Mouse (Mus musculus) retina, embryonic 14.5 days (tissue): Measurements from ENCODE around the gene Elmsan1.
"Not testable (repeated sequence)": the region's sequence is repeated elsewhere in the genome, so short reads cannot be mapped to it uniquely, and the experiment has no call there.

Experiments
- DNase-seq: peaks from one replicate; pipeline ENCODE4 v3.0.0-alpha.2; 2015; ENCODE audit warnings: low spot score

The Elmsan1 gene

DNA sequence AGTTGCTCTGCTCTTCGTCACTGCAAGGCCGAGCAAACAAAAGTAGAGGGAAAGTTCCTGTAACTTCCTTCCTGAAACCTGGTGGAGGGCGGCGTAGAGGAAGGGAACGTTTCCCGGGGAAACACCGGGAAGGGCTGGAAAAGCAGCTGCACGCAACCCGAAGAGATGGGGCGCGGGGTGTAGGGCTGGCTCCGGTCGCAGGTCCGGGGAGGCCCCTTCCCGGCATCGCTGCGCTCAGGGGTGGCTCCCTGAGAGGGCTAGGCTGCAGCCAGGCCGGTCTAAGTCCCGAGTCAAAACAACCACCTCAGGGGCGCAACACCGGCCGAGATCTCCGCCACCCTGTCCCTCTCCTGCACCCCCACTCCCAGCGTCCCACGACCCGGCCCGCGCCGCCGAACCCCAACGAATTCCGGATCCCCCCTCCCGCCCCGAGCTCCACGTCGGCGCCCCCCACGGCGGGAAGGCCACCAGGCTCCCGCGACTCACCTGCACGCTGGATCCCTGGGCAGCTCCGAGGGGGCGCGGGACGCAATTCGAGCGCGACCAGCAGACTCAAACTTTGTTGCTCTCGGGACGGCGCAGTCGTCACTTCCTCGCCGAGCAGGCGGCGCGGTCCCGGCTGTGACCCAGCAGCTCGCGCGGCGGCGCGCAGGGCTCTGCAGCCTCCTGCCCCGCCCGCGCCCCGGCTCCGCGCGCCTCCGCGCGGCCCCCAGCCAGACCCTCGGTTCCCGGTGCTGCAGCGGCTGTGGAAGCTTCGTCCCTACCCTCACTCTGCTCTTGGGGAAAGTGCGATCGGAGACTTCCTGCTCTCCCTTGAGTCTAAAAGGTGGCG, at the start of gene Elmsan1:
Gene Elmsan1, minus strand, starts transcription at position 593 of the 832 bp plus-strand sequence.
- peak; percentile 78 for DNase-seq

GRCm38 (mm10) chr12:84267264-84267663, 48.6 kb upstream of the Elmsan1 start:
- no peak for DNase-seq

- peak; percentile 21 for DNase-seq
Observed at GRCm38 (mm10) chr12:84260363-84260762, 41.7 kb upstream of the Elmsan1 start.

GRCm38 (mm10) chr12:84254886-84255285, 36.2 kb upstream of the Elmsan1 start:
- DNase-seq = no peak

DNA sequence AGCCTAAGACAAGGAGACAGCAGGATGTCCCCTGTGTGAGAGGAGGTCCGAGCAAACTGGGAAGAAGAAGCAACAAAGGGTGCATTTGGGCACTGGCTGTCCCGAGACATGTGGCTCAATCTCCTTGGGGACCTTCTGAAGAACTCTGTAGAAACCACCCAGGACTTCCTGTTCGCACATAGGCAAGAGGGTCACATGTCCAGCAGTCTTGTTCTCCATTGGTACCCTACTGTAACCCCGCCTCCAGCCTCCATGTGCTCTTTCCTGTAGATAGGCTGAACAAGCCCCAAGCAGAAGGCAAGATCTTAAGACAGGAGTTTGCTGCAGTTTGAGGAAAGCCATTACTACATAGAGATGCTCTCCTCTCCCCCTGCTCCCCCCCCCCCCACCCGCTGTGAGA, 34.1 kb upstream of the Elmsan1 start:
- no peak for DNase-seq

DNA sequence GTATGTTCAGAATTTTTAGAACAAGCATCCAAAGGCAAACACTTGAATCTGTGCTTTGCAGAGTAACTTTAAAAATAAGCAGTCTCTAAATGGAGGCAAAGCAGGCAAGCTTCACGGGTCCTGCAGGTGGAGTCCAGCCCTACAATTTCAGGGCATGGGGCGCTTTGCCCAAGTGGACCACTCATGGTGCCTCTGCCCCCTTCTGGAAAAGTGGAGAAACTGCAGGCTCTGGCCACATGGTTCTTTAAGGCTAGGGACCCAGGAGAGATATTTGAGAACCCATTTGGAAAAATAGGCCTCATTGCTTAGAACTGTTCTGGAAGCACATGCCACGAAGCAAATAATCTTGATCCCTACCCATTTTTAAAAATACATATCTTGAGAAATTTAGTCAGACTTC, 30.5 kb upstream of the Elmsan1 start:
- peak; percentile 85 for DNase-seq

- no peak for DNase-seq
Observed at GRCm38 (mm10) chr12:84245683-84246082, 27.0 kb upstream of the Elmsan1 start.

DNA sequence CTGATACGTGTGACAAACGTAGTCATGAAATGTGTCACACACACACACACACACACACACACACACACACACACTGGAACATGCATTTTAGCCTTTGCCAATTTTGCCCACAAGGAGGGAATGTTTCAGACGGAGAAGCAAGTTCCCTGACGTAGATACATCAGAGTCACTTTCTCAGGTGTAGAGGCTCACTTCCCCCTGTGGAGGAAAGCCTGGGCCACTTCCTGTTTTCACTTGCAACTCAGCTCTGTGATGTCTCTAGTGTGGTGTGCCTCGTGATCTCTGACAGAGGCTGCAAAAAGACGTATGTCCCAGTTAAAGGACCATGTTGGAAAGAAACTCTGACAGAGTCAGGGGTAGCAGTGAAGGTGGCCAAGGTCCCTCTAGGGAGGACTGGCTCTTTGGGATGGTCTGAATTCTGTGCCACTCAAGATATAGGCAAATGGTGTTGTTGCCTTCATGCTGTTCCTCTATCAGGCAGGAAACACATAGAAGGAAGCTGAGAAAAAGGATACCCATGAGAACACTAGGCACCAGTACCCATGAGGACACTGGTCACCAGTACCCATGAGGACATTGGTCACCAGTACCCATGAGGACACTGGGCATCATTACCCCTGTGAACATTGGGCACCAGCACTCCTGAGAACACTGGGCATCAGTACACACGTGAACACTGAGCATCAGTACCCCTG, 24.5 kb upstream of the Elmsan1 start:
- no peak for DNase-seq

DNA sequence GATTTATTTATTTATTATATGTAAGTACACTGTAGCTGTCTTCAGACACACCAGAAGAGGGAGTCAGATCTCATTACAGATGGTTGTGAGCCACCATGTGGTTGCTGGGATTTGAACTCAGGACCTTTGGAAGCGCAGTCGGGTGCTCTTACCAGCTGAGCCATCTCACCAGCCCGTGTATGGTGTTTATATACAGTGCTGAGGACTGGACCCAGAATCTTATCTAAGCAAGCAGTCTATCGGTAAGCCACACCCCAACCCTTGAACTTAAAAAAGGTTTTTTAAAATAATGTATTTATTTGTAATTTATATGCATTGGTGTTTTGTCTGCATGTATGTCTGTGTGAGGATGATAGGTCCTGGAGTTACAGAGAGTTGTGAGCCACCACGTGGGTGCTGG, 18.4 kb upstream of the Elmsan1 start:
- DNase-seq = not testable (repeated sequence)

DNA sequence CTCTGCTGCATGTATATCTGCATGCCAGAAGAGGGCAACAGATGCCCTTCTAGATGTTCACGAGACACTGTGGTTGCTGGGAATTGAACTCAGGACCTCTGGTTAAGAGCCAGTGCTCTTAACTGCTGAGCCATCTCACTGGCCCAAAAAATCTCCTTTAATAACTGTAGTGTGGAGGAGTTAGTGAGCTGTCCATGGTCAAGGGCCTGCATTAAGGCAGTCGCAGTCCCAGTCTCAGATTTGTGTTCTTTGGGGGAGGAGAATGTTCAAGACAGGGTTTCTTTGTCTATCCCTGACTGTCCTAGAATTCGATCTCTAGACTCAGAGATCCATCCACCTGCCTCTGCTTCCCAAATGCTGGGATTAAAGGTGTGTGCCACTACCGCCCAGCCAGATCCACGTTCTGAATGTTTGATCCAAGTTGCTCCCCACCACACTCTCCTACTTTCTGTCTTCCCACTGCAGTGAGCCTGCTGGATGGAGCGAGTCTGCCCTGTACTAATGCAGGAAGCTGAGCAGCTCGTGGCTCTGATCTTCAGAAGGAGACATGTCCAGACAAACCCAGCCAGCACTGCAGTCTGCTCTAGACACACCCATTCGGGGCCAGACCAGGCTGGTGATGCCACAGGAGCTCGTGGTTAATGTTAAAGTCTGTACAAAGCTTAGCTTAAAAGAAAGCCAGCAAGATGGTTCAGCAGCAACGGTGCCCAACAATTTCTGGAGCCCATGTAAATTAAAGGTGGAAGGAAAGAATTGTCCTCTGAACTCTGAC, 17.5 kb upstream of the Elmsan1 start:
- no peak for DNase-seq

DNA sequence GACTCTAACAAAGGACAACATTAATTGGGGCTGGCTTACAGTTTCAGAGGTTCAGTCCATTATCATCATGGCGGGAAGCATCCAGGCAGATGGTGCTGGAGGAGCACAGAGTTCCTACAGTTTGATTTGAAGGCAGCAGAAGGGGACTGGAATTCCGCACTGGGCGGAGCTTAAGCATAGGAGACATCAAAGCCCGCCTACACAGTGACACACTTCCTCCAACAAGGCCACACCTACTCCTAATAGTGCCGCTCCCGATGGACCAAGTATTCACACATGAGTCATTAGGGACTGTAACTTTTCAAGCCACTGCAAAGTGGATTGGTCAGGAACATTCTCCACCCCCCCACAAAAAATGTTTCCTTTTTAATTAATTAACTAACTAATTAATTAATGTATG, 16.9 kb upstream of the Elmsan1 start:
- no peak for DNase-seq

- DNase-seq = no peak
Observed at GRCm38 (mm10) chr12:84233488-84234100, 14.9 kb upstream of the Elmsan1 start.

DNA sequence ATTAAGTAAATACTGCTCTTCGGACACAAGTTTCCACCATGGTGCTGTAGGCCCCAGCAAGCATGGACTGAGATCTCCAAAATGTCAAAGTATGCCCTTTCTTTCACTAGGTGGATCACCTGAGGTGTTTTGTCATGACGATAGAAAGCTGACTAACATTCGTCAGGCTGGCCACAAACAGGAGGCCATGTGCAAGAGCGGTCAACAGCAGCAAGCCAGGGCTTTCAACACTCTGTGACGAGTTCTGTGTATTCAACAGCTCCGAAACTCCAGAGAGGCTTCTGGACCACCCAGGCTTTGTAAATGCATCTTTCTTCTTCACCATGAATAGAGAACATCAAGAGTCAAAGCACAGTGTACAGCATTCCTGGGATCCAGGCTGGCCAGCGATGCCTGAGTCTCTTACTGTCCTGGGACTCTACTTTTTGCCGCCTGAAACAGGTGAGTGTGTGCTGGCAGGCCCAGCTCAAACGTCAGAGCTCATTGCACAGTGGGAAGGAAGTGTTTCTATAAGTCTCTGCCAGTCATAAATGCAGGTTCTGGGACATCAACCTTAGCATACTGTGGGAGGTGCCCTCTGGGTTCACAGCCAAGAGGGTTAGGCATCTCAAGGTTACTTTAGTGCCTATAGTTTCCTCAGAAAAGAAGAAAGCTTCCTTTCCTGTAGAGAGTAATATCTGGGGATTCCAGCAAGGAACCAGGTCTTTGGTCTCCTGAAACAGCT, 7.6 kb upstream of the Elmsan1 start:
- DNase-seq = no peak

DNA sequence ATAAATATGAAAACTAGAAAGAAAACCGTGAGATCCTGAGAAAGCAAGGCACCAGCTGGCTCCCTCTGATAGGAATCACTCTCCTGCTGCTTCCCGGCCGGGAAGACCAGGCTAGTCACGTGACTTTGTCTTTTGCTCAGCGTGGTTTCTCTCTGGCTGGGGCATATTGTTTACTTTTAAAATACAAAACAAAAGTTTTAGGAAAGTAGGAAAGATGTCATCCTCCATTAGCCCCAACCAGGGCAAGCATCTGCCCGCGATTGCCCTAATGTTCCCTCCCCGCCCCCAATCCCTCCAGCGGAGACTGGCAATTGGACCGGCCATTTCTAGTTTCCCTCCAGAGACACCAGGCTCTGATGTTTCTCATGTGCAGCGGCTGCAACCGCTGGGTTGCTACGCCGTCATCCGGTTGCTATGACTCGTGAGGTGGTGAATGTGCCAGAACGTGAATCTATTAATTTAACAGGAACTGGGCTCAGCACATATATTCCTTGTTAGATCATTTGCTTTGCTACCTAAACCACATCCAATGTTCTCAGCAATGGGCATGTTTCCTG, 3.8 kb upstream of the Elmsan1 start:
- peak; percentile 72 for DNase-seq

DNA sequence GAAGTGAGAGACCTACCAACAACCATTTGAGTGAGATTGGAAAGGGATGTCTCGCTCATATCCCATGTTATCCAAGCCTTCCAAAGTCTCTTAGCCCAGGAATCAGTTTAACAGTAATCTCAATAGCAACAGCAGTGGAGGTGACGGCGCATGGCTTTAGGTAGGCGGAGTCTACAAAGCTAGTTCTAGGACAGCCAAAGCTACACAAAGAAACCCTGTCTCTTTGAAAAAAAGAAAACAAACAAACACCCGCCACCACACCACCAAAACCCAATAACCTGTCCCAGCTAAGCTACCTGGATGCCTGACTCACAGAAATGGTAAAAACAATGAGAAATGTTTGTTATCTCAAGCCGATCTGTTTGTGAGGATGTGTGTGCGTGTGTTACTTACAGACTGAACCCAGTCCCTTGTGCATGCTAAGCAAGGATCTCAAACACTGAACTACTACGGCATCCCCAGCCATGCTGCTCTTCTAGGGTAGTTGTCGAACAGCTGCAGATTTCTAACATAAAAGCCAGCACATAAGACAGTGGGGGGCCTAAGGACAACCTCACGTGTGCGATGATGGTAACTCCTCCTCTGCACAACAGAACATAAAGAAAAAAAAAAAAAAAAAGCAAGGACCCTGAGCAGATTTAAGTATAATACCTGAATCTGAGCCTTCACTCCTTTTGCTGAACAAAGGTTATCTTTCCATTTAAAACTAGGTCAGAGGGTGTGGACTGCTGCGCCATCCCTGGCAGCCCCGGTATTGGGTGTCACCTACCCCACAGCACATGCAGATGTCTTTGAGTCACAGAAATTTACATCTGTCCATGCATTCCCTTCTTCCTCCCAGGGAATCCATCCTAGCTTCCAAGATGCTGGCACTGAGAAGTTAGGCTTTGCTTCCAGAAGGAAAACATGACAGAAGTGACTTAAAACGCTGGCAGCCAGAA, 2.5 kb upstream of the Elmsan1 start:
- no peak for DNase-seq

DNA sequence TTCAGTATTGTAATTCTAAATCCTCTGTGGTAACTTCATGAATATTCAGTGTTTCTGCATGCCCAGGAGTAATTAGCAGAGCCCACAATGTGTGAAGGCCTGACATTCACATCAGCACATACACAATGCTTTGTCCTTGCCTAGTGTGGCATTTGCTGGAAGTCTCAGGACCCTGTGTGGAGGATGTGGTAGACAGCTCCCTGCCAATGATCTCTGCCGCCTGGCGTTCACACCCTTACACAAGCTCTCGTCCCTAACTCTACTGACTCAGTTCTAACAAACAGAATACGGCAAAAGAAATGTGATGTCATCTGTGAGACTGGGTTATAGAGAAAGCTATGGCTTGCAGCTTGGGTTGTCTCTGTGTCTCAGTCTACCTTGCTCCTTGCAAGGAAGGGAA, 1.8 kb upstream of the Elmsan1 start:
- no peak for DNase-seq

- no peak for DNase-seq
Observed at GRCm38 (mm10) chr12:84219121-84219561, 460 bp upstream of the Elmsan1 start.

- DNase-seq = peak; percentile 51
Observed at GRCm38 (mm10) chr12:84217508-84218131, 1.1 kb downstream of the Elmsan1 start.

DNA sequence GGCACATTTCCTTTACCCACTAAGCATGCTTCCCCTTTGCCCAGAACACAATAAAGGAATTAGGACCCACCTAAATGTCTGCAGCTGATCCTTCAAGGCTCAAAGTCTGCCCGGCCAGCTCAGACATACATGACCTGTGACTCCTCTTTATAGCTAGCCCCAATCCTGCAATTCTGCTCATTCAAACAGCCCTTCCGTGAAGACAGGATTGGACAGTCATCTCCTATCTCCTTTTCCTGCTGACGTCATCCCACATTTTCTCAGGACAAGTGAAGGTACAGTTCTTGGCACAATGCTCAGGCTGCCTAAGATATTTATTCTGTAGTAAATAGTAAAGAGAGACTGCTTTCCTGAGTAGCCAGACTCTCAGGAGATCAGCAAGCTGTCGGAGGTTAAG, 1.6 kb downstream of the Elmsan1 start:
- DNase-seq = no peak
